Mouse (Mus musculus): ENCODE data around the gene U2surp.

U2surp gene

DNA sequence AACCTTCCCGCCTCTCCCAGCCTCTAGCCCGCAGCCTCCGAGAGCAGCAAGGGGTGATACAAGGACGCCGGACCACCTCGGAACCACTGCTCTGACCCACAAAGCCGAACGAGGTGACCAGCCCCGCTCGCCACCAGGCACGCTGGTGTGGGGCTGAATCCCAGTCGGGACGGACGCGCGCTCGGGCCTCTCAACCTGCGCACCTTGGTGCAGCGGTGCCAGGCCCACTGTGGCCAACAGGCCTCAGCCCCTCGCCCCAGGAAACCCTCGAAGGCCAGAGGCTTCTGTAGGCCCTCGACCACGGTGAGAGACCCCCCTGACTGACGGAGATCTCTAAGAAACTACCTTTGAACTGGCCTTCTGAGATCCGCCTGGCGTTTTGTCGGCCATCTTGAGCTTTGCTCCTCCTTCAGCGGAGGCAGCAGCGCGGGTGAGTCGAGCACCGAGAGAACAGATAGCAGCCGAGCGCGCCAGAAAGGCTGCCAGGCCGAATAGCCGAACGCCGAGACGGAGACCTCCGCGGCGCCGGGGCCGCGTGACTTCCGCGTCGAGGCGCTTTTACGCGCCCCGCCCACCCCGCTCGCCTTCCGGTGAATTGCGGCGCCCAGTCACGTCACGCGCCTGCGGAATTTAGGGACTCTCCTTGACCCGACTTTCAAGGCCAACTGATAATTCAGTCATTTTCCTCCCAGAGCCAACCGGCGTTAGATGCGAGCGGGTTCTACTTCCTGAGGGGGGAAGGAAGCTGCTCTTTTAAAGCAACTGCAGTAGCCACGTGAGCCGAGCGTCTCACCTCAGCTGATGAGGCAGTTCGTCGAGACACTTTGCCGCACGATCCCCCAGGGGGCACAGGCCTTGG, at the start of gene U2surp:
Gene U2surp (minus strand): TSS at position 525 of the 859 bp plus-strand sequence.
- peak; percentile 47 for DNase-seq (ENCODE audit: extremely low read depth, low read depth, low spot score)

DNA sequence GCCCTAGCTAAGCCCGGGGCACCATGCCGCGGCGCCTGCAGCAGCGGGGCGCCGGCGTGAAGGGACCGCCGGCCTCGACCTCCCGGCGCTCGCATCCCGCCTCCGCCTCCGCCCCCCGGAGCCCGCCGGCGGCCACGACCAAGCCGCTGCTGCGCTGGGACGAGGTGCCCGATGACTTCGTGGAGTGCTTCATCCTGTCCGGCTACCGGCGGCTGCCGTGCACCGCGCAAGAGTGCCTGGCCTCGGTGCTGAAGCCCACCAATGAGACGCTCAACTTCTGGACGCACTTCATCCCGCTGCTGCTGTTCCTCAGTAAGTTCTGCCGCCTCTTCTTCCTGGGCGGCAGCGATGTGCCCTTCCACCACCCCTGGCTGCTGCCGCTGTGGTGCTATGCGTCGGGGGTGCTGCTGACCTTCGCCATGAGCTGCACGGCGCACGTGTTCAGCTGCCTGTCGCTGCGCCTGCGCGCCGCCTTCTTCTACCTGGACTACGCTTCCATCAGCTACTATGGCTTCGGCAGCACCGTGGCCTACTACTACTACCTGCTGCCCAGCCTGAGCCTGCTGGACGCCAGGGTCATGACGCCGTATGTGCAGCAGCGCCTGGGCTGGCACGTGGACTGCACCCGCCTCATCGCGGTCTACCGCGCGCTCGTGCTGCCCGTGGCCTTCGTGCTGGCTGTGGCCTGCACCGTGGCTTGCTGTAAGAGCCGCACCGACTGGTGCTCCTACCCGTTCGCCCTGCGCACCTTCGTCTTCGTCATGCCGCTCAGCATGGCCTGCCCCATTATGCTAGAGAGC, 48.3 kb upstream of the U2surp start:
- DNase-seq (ENCODE audit: extremely low read depth, low read depth, low spot score), result no peak

DNA sequence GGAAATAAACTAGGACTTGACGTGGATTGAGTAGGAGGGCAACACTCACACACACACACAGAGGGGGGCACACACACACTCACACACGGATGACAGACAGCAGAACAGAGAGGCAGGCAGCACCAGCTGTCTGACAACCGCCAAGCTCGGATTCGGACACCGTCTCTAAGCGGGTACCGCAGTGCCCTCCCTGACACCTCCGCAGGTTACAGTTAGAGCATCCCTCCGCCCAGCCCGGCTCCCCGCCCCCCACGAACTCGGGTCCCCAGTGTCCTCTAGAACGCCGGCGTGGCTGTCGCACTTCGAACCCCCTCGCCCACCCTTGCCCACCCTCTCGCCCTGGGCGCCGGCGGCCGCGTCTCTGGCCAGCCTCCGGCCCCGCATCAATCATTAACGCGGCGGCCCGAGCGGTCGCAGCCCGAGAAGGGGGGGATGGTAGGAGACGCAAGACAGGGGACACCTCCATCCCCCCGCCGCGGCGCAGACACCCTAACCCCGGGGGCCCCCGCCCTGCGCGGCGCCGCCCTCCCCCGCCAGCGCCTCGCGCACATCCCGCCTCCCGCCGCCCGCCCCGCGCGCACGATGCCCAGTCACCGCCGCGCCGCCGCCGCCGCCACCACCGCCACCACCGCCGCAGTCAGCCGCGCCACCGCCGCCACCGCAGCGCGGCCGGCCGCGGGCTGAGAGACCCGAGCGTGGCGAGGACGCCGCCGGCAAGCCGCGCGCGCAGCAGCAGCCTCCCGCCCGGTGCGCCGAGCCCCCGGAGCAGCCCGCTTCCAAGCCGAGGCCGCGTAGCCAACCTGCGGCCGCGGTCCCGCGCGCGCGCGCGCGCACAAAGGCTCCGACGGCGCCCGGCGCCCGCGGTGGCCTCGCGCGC, 47.5 kb upstream of the U2surp start, which contains the start of gene Paqr9:
Gene Paqr9 (plus strand): TSS at position 599 of the 877 bp plus-strand sequence.
- DNase-seq (ENCODE audit: extremely low read depth, low read depth, low spot score), result no peak

DNA sequence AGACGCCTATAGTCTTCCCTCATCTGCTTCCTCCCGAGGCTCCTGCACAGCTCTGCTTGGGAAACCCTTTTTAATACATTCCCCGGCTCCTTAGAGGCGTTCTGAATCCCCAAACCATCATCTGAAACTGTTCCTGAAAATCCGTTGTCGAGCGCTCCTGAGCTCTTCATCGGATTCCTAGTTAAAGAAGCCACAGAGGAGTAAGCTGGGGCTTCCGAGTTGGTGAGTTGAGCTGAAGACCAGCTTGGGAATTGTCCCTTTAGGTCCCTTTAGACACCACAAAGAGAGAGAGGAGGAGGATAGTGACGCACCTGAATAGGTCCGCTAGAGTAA, 46.9 kb upstream of the U2surp start:
- no peak for DNase-seq (ENCODE audit: extremely low read depth, low read depth, low spot score)

DNA sequence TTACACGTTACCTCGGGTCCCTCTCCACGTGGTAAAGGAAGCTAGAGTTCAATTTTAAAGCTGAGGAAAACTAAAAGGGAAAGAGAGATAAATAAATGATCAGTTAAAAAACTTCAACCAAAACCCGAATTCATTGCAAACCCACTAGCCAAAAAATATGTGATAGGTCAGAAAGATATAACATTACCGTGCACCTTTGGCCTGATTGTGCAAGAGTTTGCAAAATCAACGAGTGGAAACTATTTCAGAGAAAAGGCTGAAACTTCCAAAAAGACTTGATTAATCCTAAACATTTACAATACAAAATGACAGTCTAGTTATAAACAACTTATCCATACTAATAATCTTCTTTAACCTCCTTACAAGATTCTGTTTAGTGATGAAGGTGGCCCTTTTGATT, 45.9 kb upstream of the U2surp start:
- no peak for DNase-seq (ENCODE audit: extremely low read depth, low read depth, low spot score)

DNA sequence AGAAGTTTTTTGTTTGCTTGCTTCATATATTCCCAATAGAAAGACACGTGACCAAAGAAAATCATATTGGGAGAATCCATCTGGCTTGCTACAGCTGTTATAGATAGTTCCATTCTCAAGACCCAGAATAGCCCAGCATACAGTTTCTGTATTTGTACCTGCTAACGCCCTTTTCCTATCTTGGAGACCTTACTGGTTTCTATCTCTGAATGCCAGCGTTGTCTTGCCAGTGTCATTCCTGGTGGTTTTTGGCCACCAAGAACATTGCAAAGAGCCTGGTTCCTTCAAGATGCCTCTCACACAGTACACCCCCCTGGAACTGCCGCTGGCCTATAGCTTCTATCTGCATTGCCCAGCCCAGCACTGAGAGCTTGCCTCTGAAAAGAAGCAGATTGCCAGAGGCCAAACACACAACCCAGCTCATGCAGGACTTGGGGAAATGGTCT, 44.3 kb upstream of the U2surp start:
- DNase-seq (ENCODE audit: extremely low read depth, low read depth, low spot score), result no peak

DNA sequence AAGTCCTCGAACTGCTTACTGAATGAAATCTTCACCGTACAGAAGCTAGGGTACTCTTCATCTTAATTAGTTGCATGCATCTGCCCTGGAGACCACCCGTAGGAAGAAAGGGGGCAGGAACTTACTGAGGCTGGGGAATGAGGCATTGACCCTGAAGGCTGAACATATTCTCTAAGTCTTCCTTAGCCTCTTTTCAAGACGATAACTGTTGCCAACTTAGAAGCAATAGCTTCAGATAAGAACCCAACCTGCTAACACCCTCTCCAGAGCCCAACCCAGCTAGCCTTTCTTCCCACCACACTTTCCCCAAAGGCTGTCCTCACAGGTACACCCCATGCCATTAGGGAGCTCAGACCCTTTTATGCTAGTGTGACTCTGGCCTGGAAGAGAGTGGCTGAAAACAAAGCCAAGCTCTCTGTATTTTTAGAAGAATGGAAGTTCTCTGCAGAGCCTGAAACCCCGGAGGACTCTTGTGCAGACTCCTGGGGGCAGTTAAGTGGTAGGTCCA, 43.5 kb upstream of the U2surp start:
- DNase-seq (ENCODE audit: extremely low read depth, low read depth, low spot score), result no peak

DNA sequence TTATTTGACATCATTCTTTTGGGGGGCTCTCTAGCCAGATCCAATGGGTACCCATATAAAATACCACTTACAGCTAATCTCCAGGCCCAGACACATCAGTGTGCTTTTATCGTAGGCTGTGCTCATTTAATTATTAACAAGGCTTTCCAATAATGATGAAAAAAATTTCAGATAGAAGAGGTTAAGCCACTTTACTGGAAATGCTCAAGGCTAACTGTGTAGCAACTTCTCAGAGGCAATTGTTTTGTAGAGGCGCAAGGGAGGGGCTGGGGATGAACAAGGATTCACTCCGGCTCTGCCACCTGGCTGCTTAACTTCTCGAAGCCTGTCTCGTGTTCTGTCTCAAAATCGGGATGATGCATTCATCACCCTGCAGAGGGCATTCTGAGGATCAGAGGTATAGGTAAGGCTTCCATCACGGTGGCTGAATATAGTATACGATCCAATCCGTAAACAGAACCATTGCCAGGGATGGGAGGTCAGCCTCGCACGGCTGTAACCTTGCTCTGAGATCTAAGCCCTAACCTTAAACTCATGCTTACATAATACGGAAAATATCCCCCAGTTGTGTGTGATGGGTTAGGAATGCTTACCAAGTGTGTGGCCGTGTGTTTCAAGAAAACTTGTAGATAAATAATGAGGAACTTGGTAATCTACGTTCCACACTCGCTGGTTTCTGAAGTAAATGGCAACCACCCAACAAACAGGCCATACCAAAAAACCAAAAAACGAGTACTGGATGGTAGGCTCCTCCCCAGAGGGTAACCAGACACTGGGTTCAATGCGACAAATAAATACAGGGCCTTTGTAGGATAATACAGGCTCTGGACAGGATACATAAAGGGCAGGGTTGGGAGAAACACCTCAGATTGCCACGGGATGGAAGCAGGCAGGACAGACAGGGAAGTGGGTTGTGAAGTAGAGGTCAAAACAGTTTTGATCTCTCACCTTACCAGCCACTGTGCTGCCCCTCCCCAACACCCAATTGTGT, 42.7 kb upstream of the U2surp start:
- DNase-seq (ENCODE audit: extremely low read depth, low read depth, low spot score), result no peak

DNA sequence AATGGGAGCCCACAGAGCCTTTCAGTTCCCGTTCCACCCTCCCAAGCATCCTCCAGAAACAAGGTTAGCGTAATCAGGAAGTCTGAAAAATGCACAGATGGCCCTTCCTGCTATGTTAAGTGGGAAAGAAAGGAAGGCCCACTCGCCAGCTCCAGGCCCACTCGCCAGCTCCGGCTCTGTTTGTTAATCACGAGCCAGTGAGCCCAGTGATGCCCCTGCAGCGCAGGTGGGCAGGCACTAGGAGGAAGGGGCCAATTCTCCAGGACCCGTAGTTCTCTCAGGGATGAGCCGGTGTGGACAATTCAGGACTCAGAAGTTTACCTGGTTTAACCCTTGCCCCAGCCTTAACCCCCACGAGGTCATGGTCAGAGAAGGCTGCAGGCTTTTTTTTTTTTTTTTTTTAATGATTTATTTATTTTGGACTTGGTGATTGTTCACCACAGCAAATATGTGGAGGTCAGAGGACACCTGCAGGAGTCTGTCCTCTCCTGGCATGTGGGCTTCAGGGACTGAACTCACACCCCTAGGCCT, 40.4 kb upstream of the U2surp start:
- DNase-seq (ENCODE audit: extremely low read depth, low read depth, low spot score), result no peak

DNA sequence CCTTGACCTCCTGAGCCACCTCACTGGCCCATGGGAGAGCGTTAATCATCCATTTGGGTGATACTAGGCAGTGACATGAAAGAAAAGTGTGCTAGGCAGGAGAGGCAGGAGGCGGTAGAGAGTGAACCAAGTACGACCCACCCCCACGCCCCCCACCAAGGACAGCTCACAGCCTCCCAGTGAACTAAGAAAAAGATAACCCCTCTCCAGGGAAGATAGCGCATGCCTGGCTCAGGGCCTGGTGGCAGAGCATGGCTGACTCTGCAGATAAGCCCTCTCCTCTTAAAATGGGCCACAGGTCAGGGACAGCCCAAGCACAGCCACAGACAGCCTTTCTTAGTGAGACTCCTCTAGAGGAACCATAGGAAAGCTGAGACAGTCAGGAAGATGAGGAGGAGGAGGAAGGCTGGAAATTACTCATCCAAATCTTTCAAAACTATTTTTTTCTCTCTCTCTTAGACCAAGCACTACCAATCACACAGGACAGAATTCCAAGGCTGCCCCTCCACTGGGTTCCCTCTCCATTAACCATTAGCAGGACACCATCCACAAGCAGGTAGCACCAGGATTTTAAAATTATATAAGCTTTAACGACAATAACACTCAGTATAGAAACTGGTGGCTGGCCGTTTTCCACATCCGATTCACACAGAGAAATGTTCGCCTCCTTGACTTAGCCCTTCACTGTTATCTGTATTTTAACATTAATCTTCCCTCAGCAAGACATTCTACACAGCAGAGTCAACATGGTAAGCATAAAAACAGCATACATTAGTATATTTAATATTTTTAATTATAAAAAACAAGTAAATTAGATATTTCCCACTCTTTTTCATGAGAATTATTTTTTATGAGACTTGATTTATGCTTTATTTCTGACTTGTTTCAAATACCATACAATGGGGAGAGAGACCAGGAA, 39.3 kb upstream of the U2surp start:
- no peak for DNase-seq (ENCODE audit: extremely low read depth, low read depth, low spot score)

DNA sequence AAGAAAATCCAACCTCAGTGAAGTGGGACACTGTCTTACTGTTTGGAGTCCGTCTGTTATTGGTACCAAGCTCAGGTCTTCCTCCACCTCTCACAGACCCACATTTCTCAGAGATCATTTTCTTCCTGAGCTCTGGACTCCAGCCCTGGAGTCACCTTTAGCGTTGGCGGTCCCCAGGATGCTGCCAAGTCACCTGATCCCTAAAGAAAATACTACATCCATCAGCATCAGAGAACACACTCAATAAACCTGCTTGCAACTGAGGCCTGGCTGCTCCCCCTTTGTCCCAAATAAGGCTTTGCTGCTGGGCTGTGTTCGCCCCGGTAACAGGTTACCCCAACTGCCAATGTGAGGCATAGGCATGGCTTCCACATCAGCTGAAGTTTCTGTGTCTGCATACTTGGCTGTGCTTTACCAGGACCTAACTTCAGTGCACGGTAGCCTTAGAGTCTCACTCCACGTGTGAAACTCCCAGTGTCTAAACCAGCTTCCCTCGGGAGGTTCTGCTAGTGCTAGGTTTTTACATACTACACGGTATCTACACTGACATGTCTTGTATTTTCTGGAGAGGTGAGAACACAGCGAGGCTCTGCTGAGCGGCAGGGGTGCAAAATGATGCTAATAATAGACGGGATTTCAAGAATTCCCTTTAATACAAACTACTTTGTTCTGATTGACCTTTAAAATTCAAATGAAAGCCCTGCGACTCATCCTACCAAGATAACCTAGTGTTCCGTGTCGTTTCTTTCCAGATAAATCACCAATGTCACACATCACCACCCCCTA, 38.0 kb upstream of the U2surp start:
- DNase-seq (ENCODE audit: extremely low read depth, low read depth, low spot score), result no peak

DNA sequence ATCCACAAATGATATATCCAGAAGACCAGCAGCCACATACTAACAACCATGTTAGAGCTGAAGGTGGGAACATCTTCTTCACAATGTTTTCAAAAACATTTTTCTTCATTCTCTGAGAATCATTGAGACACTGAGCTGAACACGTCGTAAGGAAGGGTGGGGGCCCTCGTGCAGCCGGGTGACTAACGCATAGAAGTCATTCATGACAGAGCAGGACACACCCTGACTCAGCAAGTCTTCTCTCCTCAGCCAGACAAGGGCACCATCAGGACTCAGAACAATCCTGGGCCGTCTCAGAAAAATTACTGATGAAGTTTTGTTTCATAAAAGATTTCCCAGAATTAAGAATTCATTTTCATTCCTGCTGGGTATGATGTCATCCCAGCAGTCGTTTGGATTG, 34.9 kb upstream of the U2surp start:
- DNase-seq (ENCODE audit: extremely low read depth, low read depth, low spot score), result no peak

DNA sequence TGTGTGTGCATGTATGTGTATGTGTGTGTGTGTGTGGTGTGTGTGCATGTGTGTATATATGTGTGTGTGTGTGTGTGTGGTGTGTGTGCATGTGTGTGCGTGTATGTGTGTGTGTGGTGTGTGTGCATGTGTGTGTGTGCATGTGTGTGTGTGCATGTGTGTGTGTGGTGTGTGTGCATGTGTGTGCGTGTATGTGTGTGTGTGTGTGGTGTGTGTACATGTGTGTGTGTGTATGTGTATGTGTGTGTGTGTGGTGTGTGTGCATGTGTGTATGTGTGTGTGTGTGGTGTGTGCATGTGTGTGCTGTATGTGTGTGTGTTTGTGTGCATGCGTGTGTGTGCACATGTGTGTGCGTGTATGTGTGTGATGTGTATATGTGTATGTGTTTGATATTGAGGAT, 32.8 kb upstream of the U2surp start:
- no peak for DNase-seq (ENCODE audit: extremely low read depth, low read depth, low spot score)

DNA sequence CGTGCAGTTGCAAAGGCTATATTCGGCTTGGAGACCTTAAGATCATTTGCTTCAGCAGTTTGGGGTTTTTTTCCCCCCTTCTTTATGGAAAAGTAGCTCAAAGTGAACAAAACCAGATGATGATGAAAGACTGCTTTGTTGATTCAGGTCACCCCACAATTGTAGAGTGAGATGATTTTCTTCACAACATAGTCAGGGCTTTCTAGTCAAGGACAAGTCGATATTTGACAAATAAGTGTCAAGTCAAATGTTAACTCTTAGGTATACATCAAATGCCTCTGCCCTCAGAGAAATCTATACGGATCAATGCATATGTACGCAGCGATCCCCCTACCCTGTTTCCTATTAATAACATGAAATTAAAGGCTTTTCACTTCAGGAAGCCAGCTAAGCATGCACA, 30.7 kb upstream of the U2surp start:
- no peak for DNase-seq (ENCODE audit: extremely low read depth, low read depth, low spot score)

DNA sequence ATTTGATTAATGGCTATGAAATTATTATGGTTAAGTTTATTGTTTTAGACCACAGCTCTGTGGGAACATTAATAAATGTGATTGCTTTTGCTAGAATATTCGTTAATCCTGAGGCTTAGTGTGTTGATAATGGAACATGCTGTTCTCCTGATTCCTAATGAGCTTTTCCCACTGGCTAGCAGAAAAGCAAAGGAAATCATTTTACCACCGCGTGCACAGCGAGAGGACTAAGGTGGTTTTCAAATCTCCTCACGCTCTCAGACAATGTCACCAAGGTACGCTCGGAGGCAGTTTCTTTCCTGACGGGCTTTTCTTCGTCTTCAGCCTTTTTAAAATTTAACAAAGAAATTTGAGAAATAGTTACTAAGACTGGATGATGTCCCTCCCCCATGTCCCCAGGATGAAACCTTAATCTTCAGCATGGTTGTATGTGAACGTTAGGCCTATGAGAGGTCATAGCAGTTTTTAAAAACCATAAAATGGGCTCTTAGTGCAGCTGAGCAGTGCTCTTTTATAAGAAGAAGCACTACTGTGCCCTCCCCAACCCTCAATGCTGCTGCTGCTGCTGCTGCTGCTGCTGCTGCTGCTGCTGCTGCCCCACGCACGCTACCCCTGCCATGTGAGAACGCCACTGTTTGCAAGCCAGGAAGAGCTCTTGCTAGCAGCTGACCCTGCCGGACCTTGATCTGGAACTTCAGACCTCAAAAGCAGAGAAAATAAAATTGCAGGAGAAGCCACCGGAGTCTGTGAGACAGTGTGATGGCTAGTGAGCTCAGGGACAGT, 30.0 kb upstream of the U2surp start:
- no peak for DNase-seq (ENCODE audit: extremely low read depth, low read depth, low spot score)

DNA sequence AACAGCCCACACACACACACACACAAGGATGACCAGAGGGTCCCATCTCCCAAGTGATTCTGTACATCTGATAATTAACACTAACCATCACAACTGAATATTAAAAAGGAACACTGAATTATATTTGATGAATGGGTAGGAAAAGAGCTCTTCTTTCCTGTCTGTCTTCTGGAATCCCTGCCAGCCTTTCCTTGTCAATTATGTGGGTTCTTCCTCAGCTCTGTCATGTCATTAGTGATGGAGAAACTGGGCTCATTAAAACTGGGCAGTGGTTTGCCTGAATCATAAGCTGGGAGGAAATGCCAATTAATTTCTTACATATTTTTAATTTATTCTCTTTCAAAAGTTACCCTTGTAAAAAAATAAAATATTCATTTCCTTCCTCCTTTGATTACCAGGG, 29.4 kb upstream of the U2surp start:
- no peak for DNase-seq (ENCODE audit: extremely low read depth, low read depth, low spot score)

DNA sequence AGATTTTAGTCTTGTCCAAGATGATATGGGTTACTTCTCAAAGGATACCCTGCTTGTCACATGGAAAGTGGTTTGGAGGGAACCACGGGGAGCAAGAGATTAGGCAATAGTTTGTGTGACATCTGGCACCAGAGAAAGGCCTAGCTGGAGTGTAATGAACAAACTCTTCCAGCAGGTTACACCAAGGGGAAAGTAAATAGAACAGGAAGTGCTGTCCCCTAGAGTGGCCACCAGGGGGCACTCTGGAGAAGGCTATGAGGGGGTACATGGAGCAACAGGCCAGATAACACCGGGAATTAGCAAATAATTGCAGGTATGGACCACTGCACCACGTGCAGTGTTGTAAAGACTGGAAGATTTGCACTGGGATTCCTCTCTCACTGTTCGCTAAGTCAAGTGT, 28.7 kb upstream of the U2surp start:
- DNase-seq (ENCODE audit: extremely low read depth, low read depth, low spot score), result no peak
